Mouse (Mus musculus) liver (tissue): ENCODE results near the gene Prrg4.
"Not testable (repeated sequence)": the region's sequence is repeated elsewhere in the genome, so short reads cannot be mapped to it uniquely, and the experiment has no call there.

ENCODE experiments used
- DNase-seq: peaks from one replicate; pipeline ENCODE4 v3.0.0-alpha.2; 2020; ENCODE audit warnings: mixed read lengths

Prrg4 gene

GRCm38 (mm10) chr2:104841736-104842135 is 7.9 kb downstream of the Prrg4 start:
- no peak for DNase-seq

GRCm38 (mm10) chr2:104840974-104841373 is 8.7 kb downstream of the Prrg4 start:
- no peak for DNase-seq

- DNase-seq: no peak
Observed at GRCm38 (mm10) chr2:104832486-104832885, 17.2 kb downstream of the Prrg4 start.

- DNase-seq: no peak
Observed at GRCm38 (mm10) chr2:104826191-104826590, 23.5 kb downstream of the Prrg4 start.

GRCm38 (mm10) chr2:104818763-104819162 is 30.9 kb downstream of the Prrg4 start:
- DNase-seq: not testable (repeated sequence)

GRCm38 (mm10) chr2:104817555-104818330 is 31.9 kb downstream of the Prrg4 start:
- DNase-seq: no peak

GRCm38 (mm10) chr2:104816866-104817439 is 32.7 kb downstream of the Prrg4 start:
- DNase-seq: peak; percentile 93

- DNase-seq: no peak
Observed at GRCm38 (mm10) chr2:104816371-104816827, 33.3 kb downstream of the Prrg4 start, which contains the start of gene Qser1. Gene Qser1 (minus strand): TSS chr2:104816760.

GRCm38 (mm10) chr2:104815561-104816370 is 33.9 kb downstream of the Prrg4 start:
- peak; percentile 28 for DNase-seq

- DNase-seq: no peak
Observed at GRCm38 (mm10) chr2:104814181-104814951, 35.3 kb downstream of the Prrg4 start.

GRCm38 (mm10) chr2:104805435-104805834 is 44.2 kb downstream of the Prrg4 start:
- no peak for DNase-seq
